Mouse (Mus musculus) lung, embryonic 15.5 days (tissue): ENCODE results near the gene Fabp6. TPM values are rescaled to one million over a fixed set of nuclear protein-coding genes. Genes with fewer than 3 reads are reported as not detected.

ENCODE experiments used
- polyA plus RNA-seq: library from polyadenylated mRNA; unstranded; fragments of >200 nt; fragmentation: Nextera tagmentation; extraction: Ambion mirVana; gene quantifications from 2 replicates; pipeline ENCODE4 v1.2.1, GENCODE M21; 2015

The Fabp6 gene
- polyA plus RNA-seq, 1 experiment from 2014 or later = not detected

Other genes with a start within 250 kb of the Fabp6 start
- gene Pttg1, start 175.3 kb downstream of the Fabp6 start, polyA plus RNA-seq = 86.8 and 95.0 TPM in 2 replicates
- gene Slu7, start 167.8 kb downstream of the Fabp6 start, polyA plus RNA-seq = 56.8 and 58.0 TPM in 2 replicates
- gene C1qtnf2, start 127.3 kb downstream of the Fabp6 start, polyA plus RNA-seq = 2.6 and 3.1 TPM in 2 replicates
- 22.6 and 23.3 TPM in 2 replicates for gene Ccnjl, start 72.8 kb downstream of the Fabp6 start, polyA plus RNA-seq
- 5.9 and 6.3 TPM in 2 replicates for gene 4933415A04Rik, start 14.5 kb downstream of the Fabp6 start, polyA plus RNA-seq
- 23.4 and 28.4 TPM in 2 replicates for gene Pwwp2a, start 80.5 kb upstream of the Fabp6 start, polyA plus RNA-seq
- gene Ttc1, start 146.5 kb upstream of the Fabp6 start, polyA plus RNA-seq = 64.7 and 64.8 TPM in 2 replicates